Mouse (Mus musculus): ENCODE results near the gene Rwdd1. TPM values are rescaled to one million over a fixed set of nuclear protein-coding genes. Genes with fewer than 3 reads are reported as not detected.
A peak's percentile ranks its signal among the peaks of the same experiment; 100 is the strongest.
"Not testable (repeated sequence)": the region's sequence is repeated elsewhere in the genome, so short reads cannot be mapped to it uniquely, and the experiment has no call there.

The Rwdd1 gene
- 100 to 1,000 TPM in 3 of 4 experiments, 10 to 100 TPM in 1; 98.4 to 105 (median 102) TPM for total RNA-seq (2022)

DNA sequence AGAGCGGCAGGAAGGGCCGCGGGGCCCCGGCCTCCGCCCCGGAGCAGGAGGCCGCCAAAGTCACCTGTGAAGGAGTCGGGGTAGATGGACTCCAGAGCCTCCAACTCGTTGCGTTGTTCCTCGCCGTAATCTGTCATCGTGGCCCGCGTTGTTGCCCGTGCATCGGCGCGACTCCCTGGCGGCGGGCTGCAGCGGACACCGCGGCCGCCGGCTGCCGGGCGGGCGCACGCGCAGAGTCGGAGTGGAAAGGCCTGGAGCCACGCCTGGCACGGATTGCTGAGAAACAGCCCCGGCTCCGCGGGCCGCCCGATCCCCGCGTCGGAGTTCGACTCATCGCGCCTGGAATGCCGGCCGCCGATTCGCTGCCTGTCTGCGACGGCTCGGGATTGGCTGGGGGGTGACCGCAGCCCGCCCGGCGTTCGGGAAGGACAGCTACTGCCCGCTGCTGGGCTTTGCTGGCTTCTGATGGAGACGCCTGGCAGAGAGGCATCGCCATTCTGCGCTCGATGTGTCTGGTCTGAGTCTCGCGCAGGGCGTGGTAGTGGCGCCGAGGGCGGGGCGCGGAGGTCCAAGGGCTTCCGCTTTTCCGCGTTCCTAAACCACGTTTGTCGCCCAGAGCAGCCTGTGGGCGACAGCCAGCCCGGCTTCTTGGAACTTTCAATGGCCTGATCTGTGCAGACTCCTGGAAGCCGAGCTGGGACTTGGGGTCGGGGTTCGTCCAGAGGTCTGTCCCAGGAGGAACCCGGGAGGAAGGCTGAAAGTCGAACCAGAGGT is at the start of gene Rwdd1:
TSS of gene Rwdd1 (minus strand) at position 323 of the 774 bp plus-strand sequence.
- DNase-seq (ENCODE audit: low spot score in 2 of 2) = peak; percentile 94 to 98

GRCm38 (mm10) chr10:34066591-34066990 is 47.2 kb upstream of the Rwdd1 start:
- DNase-seq (ENCODE audit: low spot score in 2 of 2) = no peak

GRCm38 (mm10) chr10:34053987-34054386 is 34.6 kb upstream of the Rwdd1 start:
- no peak for DNase-seq (ENCODE audit: low spot score in 2 of 2)

- DNase-seq (ENCODE audit: low spot score in 2 of 2) = no peak
Measured at GRCm38 (mm10) chr10:34044210-34044609, 24.8 kb upstream of the Rwdd1 start, which contains the start of gene Calhm4. Calhm4 (minus strand) TSS chr10:34044310.

GRCm38 (mm10) chr10:34037401-34037800 is 18.0 kb upstream of the Rwdd1 start, which contains the start of gene Trappc3l:
Trappc3l (plus strand) TSS chr10:34037597.
- no peak for DNase-seq (ENCODE audit: low spot score in 2 of 2)

DNA sequence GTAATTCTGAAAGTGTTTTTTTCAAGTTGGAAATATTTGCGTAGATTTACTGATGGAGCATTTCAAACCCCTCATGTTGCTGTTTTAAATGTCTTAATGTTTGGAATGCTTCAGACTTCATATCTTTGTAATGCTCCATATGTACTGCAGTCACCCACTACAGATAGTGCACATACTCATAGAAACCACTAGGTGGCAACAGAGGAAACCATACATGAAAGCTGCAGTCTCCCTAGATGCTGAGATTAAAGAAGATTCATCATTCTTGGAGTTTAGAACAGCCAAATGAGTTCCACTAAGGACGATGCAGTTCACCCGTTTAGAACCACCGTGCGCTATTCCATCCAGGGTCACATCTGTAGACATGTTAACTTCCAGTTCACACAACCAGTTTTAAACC is 17.2 kb upstream of the Rwdd1 start:
- DNase-seq (ENCODE audit: low spot score in 2 of 2) = no peak

- DNase-seq (ENCODE audit: low spot score in 2 of 2) = peak; percentile 21 to 66
Measured at GRCm38 (mm10) chr10:34033630-34034305, 14.3 kb upstream of the Rwdd1 start.

DNA sequence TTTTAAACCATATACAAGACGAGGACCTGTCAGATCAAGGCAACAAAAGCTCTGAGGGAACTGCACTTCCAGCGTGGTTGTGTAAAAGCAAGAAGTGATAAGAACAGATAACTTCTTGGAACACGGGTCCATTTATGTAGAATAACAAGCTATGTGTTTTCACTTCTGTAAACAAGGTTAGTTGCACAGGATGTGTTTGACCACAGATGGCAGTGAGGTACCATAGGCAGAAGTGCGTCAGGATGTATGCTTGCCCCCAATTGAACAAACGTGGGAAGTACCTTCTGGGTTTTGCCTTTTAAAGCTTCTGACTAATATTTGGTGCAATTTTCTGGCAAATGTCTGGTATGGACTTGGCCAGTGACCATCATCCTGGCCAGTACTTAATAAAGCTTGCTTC is 10.9 kb upstream of the Rwdd1 start:
- no peak for DNase-seq (ENCODE audit: low spot score in 2 of 2)

DNA sequence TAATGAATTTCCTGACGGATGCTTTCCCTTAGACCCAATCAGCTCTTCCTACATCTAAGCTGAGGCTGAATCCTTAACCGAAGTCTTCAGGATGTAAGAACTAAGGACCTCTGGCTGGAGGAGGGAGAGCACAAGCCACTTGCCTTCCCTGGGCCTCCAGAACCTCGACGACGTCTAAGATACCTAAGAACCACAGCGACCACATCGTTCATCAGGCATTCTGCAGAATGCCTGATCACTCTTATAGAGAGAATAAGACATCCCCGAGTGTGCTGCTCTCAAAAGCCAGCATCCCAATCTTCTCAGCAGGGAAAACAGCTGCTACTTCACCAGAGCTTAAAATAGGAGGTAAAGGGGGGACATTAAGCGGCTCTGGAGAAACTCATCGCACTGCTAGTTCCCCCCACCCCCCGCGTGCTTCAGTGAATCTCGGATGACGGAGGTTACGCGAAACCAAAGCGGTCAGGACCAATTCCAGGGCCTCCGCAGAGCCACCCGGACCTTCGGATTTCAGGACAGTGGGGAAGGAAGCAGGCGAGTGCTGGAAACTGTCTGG is 600 bp downstream of the Rwdd1 start:
- no peak for DNase-seq (ENCODE audit: low spot score in 2 of 2)

GRCm38 (mm10) chr10:34013241-34013640 is 6.2 kb downstream of the Rwdd1 start:
- no peak for DNase-seq (ENCODE audit: low spot score in 2 of 2)

DNA sequence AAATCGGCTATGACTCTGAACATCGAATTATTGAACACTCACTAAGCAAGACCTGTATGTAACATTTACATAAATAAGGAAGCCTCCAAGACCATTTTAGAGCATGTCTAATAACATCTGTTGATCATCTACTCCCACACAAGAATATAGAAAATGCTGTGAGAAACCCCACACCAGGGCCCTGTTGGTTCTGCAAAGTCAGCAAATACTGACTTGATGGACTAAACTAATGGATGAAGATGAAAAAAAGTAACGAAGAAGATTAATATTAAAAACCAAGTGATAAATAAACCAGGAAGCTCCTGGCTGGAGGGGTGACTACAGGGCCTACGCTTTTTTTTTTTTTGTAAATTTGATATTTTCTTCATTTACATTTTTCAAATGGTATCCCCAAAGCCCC is 6.8 kb downstream of the Rwdd1 start:
- no peak for DNase-seq (ENCODE audit: low spot score in 2 of 2)

DNA sequence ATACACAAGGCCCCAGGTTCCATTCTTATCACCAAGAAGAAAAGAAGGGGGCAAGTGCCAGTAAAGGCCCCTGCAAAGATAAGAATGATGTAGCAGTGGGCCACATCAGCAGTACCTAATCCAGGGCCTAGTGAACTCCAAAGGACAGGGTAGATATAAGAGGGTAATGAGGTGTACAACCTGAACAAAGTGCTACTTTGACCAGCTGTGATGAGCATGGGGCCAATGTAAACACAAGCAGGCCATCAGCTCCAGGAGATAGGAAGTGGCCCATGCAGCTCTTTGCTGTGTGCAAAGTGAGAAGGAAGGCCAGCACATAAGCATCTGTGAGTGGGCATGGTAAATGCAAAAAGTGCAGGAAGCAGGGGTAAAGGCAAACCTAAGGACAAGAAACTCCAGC is 21.0 kb downstream of the Rwdd1 start:
- DNase-seq (ENCODE audit: low spot score in 2 of 2) = no peak

DNA sequence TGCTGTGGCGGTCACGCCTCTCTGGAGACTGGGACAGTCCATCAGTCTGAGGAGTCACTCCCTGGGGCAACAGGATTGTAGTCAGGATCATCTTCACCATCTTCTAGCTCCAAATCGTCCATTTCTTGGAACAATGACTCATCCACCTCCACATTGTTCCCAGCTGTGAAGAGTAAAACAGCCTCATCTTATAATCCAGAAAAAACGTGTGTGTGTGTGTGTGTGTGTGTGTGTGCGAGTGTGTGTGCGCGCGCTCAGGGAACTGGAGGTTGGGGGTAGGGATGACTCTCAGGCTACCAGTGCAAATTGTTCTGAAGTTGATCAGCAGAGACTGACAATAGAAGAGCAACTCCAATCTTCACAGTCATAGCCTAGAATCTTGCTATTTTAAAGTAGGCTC is 22.7 kb downstream of the Rwdd1 start:
- not testable (repeated sequence) for DNase-seq (ENCODE audit: low spot score in 2 of 2)

DNA sequence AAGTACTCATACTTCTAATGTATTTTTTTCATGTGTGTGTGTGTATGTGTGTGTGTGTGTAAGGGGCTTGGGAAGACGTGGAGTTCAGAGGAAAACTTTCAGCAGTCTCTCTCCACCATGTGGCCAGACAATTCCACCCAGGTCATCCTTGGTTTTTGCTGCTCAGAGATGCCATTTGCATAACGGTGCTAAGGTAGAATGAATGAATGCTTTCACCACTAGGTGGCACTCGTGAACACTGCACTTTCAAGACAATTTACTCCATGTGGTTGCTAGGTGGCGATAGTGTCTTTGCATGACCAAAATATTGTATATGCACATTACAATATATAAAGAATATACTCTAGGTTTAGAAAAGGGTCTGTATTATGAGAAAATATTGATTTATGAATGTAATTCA is 32.7 kb downstream of the Rwdd1 start:
- peak in 1 of 2 experiments; percentile 28 for DNase-seq (ENCODE audit: low spot score in 2 of 2)

GRCm38 (mm10) chr10:33974781-33975494 is 44.5 kb downstream of the Rwdd1 start:
- DNase-seq (ENCODE audit: low spot score in 2 of 2) = no peak

DNA sequence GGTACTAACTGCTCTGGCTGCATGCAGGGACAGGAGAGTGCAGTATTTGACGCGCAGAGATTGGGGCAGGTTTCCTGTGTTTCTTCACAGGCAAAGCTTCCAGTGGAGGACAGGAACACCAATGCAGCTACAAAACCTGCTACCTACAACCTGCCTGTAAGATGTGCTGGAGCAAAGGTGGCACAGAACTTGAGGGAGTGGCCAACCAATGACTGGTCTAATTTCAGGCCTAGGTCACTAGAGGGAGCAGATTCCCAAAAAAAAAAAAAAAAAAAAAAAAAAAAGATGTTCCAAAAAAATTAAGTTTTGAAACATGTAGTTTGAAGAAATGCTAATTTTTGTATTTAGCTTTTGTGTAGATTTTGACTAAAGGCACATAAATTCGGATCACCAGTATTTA is 66.9 kb downstream of the Rwdd1 start:
- DNase-seq (ENCODE audit: low spot score in 2 of 2) = no peak

GRCm38 (mm10) chr10:33950803-33951583 is 68.4 kb downstream of the Rwdd1 start, which contains the start of gene Zup1:
Zup1 (minus strand) TSS chr10:33951269.
- peak; percentile 60 to 72 for DNase-seq (ENCODE audit: low spot score in 2 of 2)
